12 mouse cellular contexts compared by ENCODE assay signal in the genomic region with DNA sequence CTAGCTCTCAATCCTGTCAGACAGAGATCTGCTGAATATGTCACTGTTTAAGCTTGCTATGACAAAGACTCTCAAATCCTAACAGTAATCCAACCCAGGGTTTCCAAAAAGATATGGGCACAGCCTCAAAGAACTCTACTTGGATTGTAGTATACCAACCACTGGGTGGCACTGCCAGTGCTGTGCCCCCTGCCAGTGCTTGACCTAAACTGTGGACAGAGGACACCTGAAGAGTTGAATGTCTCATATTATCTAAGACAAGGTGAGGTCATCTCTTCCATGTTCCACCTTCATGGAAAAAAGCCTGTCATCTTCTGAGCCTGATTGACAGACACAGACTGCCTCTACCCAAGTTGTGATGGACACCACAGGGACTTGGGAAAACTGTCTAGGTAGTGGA.
"Had no signal": no experiment of that assay in that cellular context is flagged by ENCODE, and none has a peak within 500 bp of the region (broad histone marks: within the 10 kb centered on the region; RNA-seq: fewer than 3 reads in every experiment).

No protein-coding gene starts in this region.

- ATAC-seq: liver, postnatal 0 days; midbrain, embryonic 13.5 days had no signal

- H3K27ac ChIP-seq: left cerebral cortex, adult 2 months; limb, embryonic 10.5 days; liver, embryonic 13.5 days; lung, embryonic 15.5 days; midbrain, embryonic 13.5 days; neural tube, embryonic 12.5 days had no signal

- DNase-seq: kidney, adult 18-20 months; kidney, postnatal 4 days; liver, embryonic 13.5 days; liver, postnatal 0 days; lung, postnatal 36 days; thymus, adult 2 months; thymus, postnatal 25 days had no signal

- H3K27me3 ChIP-seq: liver, embryonic 13.5 days; lung, embryonic 15.5 days; midbrain, embryonic 13.5 days; neural tube, embryonic 12.5 days had no signal

- H3K9ac ChIP-seq: liver, embryonic 13.5 days; liver, postnatal 0 days; lung, embryonic 15.5 days; midbrain, embryonic 13.5 days; neural tube, embryonic 12.5 days had no signal

- H3K4me1 ChIP-seq: limb, embryonic 10.5 days; liver, embryonic 13.5 days; lung, embryonic 15.5 days; midbrain, embryonic 13.5 days; neural tube, embryonic 12.5 days had no signal

- H3K4me3 ChIP-seq: left cerebral cortex, adult 2 months; limb, embryonic 10.5 days; liver, embryonic 13.5 days; lung, embryonic 15.5 days; midbrain, embryonic 13.5 days; neural tube, embryonic 12.5 days had no signal

- H3K4me2 ChIP-seq: liver, embryonic 13.5 days; lung, embryonic 15.5 days; midbrain, embryonic 13.5 days; neural tube, embryonic 12.5 days had no signal

- H3K9me3 ChIP-seq: limb, embryonic 10.5 days; liver, embryonic 13.5 days; lung, embryonic 15.5 days had no signal
